Mouse (Mus musculus): ENCODE measurements around the gene Slc25a20.
"Not testable (repeated sequence)": the region's sequence is repeated elsewhere in the genome, so short reads cannot be mapped to it uniquely, and the experiment has no call there.

Slc25a20 gene

DNA sequence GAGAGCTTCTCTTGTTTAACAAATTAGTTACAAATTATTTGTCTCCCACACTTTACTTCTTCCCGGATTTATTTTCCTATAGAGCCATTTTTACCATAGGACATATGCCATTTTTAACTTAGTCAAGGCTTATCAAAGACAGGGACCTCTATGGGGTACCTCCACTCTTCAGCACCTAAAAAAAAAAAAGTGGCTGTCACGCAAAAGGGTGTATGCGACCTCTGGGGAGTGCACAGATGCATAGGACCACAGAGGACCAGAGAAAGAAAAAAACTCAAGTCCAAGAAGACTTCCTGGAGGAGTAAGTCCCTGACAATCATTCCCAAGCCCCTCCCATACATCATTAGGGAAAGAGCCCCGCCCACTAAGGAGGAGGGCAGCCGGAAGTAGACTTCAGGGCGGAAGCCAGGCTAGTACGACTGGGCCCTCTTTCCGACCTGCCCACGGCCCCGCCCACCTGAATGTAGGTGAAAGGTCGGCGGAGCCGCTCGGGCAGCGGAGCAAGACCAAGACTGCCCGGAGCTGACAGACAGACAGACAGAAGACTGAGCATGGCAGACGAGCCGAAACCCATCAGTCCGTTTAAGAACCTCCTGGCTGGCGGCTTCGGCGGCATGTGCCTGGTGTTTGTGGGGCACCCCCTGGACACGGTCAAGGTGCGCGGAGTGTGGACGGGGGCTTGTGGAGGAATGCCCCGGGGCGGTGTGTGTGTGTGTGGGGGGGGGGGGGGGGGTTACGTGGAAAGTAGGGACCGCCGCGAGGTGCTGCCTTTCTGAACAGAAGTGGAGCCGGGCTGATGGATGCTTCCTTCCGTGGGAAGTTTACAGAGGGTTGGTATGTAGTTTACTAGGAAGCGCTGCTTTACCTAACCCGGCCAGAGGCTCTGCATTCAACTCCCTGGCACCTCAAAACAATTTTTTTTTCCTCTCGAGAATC is at the start of gene Slc25a20:
Slc25a20 (plus strand) TSS at position 412 of the 936 bp plus-strand sequence.
- DNase-seq (ENCODE audit: low spot score) = peak; percentile 82

DNA sequence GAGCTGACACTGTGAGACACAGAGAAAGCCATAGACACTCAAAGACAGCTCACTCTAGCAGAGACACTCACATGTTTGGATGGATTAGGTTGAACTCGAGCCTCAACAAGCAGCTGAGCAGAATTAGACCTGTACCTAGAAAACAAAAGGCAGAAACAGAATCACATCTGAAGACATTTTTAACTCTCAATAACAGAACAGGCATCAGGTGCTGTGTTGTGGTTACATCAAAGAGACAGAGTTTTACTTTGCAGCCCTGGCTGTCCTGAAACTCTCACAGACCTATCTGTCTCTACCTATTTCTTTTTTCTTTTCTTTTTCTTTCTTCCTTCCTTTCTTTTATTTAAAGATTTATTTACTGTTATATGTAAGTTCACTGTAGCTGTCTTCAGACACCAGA is 44.6 kb upstream of the Slc25a20 start:
- no peak for DNase-seq (ENCODE audit: low spot score)

- no peak for DNase-seq (ENCODE audit: low spot score)
Measured at GRCm38 (mm10) chr9:108626498-108626897, 35.4 kb upstream of the Slc25a20 start.

DNA sequence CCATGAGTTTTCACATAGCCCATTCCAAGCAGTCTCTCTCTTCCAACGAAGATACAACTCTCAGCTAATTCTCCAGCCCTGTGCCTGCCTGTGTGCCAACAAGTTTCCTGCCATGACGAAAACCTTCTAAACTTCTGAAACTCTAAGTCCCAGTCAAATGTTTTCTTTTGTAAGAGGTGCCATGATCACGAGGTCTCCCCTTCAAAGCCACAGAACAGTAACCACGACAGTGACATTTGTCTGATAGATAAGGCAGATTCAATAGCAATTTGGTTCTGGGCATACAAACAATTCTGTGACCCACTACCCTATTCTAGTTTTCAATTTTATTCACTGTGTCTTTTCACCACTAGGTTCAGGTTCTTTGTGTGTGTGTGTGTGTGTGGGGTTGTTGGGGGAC is 33.7 kb upstream of the Slc25a20 start:
- no peak for DNase-seq (ENCODE audit: low spot score)

GRCm38 (mm10) chr9:108630683-108631082 is 31.2 kb upstream of the Slc25a20 start:
- no peak for DNase-seq (ENCODE audit: low spot score)

DNA sequence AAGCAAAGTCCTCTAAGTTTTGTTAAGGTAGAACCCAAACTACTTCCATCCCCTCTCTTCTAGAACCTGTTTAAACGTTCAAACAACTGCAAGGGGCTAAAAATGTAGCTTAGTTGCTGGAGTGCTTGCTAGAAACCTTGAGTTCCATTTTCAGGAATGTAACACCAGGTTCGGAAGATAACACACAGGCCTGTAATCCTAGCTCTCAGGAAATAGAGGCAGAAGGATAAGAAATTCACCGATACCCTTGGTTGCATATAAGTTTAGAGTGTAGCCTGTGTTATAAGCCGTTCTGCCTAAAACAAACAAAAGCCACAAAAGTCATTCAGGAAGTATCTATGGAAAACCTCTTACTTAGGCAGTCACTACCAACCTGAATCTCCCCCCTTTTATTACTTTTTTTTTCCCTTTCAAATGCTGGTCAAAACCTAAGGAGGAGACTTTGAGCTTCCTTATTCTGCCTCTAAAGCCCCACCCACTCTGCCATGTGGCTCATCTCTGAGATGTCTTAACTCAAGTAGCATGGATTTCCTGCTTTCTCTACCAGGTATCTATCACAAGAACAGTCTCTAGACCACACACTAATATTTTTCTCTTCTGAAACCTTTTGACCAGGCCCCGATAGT is 30.1 kb upstream of the Slc25a20 start:
- no peak for DNase-seq (ENCODE audit: low spot score)

- DNase-seq (ENCODE audit: low spot score) = no peak
Measured at GRCm38 (mm10) chr9:108632375-108632774, 29.5 kb upstream of the Slc25a20 start.

DNA sequence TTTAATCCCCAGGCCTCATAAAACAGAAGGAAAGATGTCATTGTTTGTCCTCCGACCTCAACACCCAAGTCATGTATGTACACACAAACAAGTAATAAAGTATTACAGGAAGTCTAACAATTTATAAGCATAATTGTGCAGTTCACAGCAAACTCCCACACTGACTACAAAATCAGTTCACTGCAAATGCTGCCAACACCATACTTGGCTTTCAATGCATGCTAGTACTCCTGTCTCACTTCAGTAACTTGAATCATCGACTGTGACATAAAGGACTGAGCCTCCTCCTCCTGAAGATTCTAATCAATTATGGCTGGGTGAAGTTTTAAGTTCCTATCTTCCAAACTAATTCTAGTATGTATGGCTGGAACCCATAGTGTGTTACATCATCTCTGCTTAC is 28.0 kb upstream of the Slc25a20 start:
- DNase-seq (ENCODE audit: low spot score) = no peak

- no peak for DNase-seq (ENCODE audit: low spot score)
Measured at GRCm38 (mm10) chr9:108635415-108635814, 26.5 kb upstream of the Slc25a20 start.

GRCm38 (mm10) chr9:108639825-108640224 is 22.1 kb upstream of the Slc25a20 start:
- no peak for DNase-seq (ENCODE audit: low spot score)

- DNase-seq (ENCODE audit: low spot score) = no peak
Measured at GRCm38 (mm10) chr9:108648166-108648565, 13.7 kb upstream of the Slc25a20 start.

- DNase-seq (ENCODE audit: low spot score) = peak; percentile 92
Measured at GRCm38 (mm10) chr9:108648611-108649560, 13.0 kb upstream of the Slc25a20 start, which contains the start of gene Arih2. Arih2 (minus strand) TSS chr9:108649386.

DNA sequence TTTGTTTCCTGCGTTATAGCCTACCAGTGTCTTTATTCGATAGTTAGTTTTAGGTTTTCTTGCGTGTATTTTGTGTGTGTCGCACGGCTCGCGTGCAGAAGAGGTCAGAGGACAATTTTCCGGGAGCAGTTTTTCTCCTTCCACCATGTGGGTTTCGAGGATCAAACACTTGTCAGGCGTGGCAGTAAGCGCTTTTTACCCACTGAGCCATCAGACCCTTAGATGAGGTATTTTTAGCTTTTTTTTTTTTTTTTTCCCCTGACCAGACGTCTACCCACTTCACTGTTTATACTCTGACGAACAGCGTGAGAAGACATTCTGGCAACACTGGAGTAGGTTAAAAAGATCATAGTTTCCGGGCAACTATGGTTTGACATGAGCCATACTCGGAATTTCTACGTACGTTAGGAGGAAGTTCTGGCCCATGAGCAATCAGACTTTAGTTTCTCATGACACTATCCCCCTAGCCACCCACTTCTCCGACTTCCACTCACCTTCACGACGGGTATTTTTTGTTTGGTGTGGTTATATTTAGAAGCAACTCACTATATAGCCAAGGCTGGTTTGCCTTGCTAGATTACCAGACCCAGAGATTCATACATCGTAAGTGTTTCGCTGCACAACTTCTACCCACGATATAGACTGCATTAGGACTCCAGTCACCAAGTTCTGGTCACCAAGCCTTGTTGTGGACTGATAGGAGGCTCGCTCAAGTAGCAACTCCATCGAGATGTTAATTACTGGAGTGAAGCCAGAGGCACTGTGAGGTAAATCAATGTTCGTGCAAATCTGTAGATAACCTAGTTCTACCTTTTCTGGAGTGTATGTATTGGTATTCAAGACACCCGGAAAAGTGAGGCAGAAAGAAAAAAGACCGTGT is 12.1 kb upstream of the Slc25a20 start:
- no peak for DNase-seq (ENCODE audit: low spot score)

DNA sequence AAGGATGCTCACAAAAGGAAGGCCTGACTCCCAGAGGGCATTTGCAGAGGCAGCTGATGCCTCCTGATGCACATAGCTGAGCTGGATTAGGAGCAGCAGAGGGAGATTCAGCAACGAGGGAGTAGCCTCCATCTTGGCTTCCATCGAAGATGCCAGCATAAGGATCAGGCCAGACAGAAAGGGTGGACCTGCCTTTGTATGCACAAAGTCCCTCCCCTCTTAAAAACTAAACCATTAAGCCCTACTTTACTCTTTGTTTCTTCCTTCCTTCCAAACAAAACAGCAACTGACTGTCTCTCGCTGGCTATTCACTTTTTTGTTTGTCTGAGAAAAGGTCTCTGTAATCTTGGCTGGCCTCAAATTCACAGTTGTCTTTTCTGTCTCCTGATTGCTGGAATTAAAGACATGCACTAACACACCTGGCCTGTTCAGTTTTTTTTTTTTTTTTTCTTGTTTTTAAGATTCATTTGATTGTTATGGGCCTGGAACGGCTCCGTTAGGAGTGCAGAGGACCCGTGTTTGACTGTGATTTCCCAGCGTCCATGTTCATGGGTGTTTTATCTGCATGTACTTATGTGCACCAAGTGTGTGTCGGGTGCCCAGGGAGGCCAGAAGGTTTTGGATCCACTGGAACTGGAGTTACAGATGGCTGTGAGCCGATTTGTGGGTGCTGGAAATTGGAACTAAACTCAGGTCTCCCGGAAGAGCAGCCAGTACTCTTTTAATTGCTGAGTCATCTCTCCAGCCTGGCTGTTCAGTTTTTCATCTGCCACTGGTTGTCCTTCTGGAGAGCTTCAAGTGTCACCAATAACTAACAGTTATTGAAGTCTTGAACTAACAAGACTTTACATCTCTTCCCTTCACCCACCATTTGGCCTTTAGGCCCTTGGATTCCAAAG is 7.1 kb upstream of the Slc25a20 start:
- no peak for DNase-seq (ENCODE audit: low spot score)

DNA sequence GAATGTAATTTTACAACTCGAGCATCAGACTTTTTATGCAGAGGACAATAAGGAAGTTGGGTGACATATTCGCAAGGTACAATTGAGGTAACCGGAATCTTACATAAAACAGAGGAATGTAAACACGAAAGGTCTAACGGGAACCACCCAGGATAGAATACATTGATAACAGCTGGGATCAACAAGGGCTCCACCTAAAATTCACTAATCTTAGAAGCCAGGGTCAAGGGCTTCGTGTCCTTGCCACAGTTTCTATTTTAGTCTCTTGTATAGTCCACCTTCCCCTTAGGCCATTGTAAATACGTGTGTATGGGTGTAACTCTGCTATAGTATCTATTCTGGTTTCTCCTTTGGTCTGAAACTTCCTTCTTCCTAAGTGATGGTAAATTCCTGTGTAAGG is 6.0 kb upstream of the Slc25a20 start:
- not testable (repeated sequence) for DNase-seq (ENCODE audit: low spot score)

DNA sequence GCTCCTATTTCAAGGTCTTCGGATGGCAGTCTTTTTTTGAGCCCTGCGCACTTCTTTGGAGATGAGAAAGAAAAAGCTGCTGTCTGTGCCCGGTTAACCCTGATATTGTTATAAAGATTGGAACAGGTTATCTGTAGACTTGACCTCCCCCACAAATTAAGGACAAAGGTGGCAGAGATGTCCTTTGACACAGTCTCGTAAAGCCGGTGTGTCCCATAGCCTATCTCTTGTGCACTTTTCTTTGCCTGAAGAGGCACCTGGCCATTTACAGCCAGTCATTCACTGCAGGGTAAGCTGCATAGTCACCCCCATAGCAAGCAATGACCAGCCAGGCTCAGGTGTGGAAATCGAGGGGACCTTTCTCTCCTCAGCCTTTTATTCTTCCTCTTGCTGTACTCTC is 772 bp downstream of the Slc25a20 start:
- DNase-seq (ENCODE audit: low spot score) = no peak

GRCm38 (mm10) chr9:108669875-108670274 is 8.0 kb downstream of the Slc25a20 start:
- no peak for DNase-seq (ENCODE audit: low spot score)

DNA sequence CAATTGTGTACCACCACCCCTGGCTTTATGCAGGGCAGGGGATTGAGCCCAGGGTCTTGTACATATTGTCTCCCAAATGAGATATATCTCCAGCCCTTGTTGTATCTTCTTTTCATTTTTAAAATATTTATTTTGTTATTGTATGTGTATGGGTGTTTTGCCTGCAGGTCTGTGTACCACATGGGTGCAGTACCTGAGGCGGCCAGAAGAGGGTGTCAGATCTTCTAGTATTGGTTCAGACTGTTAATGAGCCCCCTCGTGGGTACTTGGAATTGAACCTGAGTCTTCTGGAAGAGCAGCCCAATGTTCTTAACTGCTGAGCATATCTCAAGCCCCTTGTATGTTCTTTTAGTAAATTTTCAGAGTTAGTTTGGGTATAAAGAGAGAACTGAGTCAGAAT is 11.3 kb downstream of the Slc25a20 start:
- DNase-seq (ENCODE audit: low spot score) = no peak

GRCm38 (mm10) chr9:108680026-108680425 is 18.1 kb downstream of the Slc25a20 start:
- DNase-seq (ENCODE audit: low spot score) = no peak

DNA sequence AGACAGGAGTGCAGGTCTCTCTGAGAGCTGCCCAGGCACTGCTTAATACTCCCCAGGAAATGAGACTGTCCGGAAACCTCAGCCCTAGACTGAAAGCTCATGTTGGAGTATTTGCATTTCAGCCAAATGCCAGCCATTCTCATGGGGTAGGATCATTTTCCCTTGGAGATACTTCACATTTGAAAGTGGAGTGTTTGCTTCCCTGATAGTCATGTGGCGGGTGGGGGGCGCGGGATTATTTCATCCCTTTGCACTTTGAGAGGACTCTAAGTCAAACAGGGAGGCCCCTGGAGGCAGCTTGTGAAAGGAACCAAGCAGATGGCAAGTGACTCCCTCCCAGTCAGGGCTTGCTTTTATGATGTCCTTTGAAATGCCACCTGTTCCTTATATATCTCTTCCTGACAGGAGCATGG is 24.6 kb downstream of the Slc25a20 start:
- no peak for DNase-seq (ENCODE audit: low spot score)
